In the genomic region with DNA sequence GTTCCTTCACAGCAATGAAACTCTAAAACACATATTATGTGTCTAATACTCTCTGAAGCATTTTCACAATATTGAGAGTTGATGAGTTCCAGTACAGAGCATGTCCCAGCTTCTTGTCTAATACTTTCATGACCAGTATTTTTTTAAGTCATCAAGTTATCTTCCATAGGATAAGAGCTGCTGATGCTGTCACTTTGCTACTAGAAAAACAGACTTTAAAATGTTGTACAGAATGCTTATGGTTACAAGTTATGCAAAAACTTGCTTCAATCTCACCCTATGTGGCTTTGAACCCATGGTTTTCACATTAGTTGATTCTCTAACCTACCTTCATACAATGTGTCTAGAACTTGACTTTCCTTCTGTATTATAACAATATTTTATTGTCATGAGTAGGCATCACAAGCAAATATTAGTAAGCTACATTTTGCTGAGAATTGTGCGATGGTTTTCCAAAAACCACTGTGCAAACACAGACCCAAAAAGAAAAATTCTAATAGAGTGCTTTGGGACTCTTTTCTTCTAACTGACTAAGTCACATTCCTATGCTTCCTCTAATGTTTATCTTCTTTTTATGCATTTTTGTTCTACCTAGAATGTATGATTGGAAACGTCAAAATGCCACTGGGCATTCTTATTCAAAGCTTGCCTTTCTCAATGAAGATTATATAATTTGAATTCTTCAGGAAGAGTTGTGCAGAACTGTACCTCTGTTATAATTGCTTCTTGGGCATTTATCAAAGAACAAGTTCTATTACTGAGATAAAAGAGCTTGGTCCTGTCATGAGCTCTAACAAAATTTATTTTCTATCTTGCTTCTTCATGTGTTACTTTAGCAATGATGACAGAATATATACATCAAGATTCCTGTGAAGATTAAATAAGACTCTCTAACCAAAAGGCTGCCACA, we compare ENCODE assay signal across 22 mouse cellular contexts. TPM values are rescaled to one million over a fixed set of nuclear protein-coding genes. Genes with fewer than 3 reads are reported as not detected.
DNase-seq lines count a peak whose midpoint lies in the region; TF ChIP-seq lines count a peak whose summit lies in the region.
"Had no signal": no experiment of that assay in that cellular context is flagged by ENCODE, and none has a peak within 500 bp of the region (broad histone marks: within the 10 kb centered on the region; RNA-seq: fewer than 3 reads in every experiment).

No protein-coding gene starts in this region.

- H3K4me1 ChIP-seq in kidney, adult 2 months (ENCODE audit: control insufficient read depth, insufficient read depth, low read length): no peaks in the 10 kb centered on the region

- 83% methylated on average over 2 of the region's 2 CpGs for WGBS in kidney, adult 2 months

- no peak for TF ChIP-seq CTCF in kidney, adult 2 months (conservative IDR thresholded peaks at IDR 0.05; ENCODE audit: insufficient read depth, insufficient read length, low read depth, low read length)

- intact Hi-C loops in left cerebral cortex, postnatal 10 days (cut with DNase I): no loop called here

- H3K27me3 ChIP-seq in kidney, adult 2 months (replicated peaks; ENCODE audit: control insufficient read depth, insufficient read depth, low read length): no peaks in the 10 kb centered on the region
- H3K27me3 ChIP-seq: CH12.LX, Patski had no signal

- DNase-seq in 3T3-L1 (ENCODE audit: low read depth, low spot score) (peak; percentile 90), adipocyte (ENCODE audit: low spot score) (peak; percentile 96)
- DNase-seq in left cerebral cortex, postnatal 10 days (ENCODE audit: extremely low spot score in 1 of 2, low spot score in 2 of 2): no peak
- DNase-seq in kidney, adult 2 months: no peak
- DNase-seq: adrenal gland, adult 2 months; adrenal gland, adult 8-10 months; adrenal gland, postnatal 10 days; adrenal gland, postnatal 14 days; adrenal gland, postnatal 25 days; adrenal gland, postnatal 36 days; B cell, adult 2 months; cerebellum, adult 11 months; cerebellum, adult 11-12 months; cerebellum, adult 18-20 months; cerebellum, adult 2 months; cerebellum, adult 8-10 months had no signal

- no peak overlapping the region for H3K27ac ChIP-seq in kidney, adult 2 months (ENCODE audit: insufficient read depth, low read depth, low read length)

- H3K36me3 ChIP-seq in kidney, adult 2 months (ENCODE audit: control insufficient read depth, insufficient read depth, low read length): no peaks in the 10 kb centered on the region
- H3K36me3 ChIP-seq: G1E had no signal

- TF ChIP-seq POLR2A in kidney, adult 2 months (IDR thresholded peaks at IDR 0.05; ENCODE audit: low read depth, low read length): no peak

- no peak overlapping the region for H3K4me3 ChIP-seq in kidney, adult 2 months (ENCODE audit: insufficient read depth, low read depth, low read length)

RNA-seq across cellular contexts. Expression of gene Lin7a, which starts 55.6 kb away (rescaled TPM):
- total RNA-seq in left cerebral cortex, postnatal 10 days (2021): 10 to 100 TPM; 41.2 to 43.4 TPM
- 1.2 and 1.6 TPM in 2 replicates for polyA plus RNA-seq in kidney, adult 2 months (2012; rRNA removed)
- total RNA-seq: CH12.LX, G1E, MEL had no signal
- polyA plus RNA-seq: activated CD4-positive, CD25-positive, alpha-beta regulatory T cell, adult 4 months; CD4-positive, CD25-positive, alpha-beta regulatory T cell, adult 4 months; G1E had no signal

Comparison
In these comparisons a context has a peak if more than half of its experiments do, and no peak if none do; other contexts are left out.
1. DNase-seq: peak in 3T3-L1 (single experiment) and adipocyte (single experiment); none in left cerebral cortex, postnatal 10 days (0 of 2) and kidney, adult 2 months (single experiment).